Mouse (Mus musculus) MEL (cell line): ENCODE data around the gene Drc1. TPM values are rescaled to one million over a fixed set of nuclear protein-coding genes. Genes with fewer than 3 reads are reported as not detected.

ENCODE experiments used
- DNase-seq: peaks from one replicate; pipeline ENCODE4 v3.0.0; 2011; ENCODE audit warnings: low read depth, low spot score
- H3K27ac ChIP-seq: 2 replicates; pipeline ENCODE4 v1.5.1; 2012; ENCODE audit warnings: low read depth, mild to moderate bottlenecking, control low read depth, low read length, moderate library complexity; ENCODE audit not compliant: control insufficient read depth
- H3K27me3 ChIP-seq, 2 experiments: fragments of 150-350 bp in 1 of 2; sonication (generic) in 1 of 2; 2 replicates each; pipeline ENCODE4 v1.6.1; 2012; ENCODE audit warnings: low read length in 2 of 2, mild to moderate bottlenecking in 2 of 2, improper control_type of control experiment in 1 of 2, moderate library complexity in 1 of 2; ENCODE audit not compliant: insufficient read depth in 2 of 2, control insufficient read depth in 1 of 2
- H3K36me3 ChIP-seq, 2 experiments: 2 replicates each; pipeline ENCODE4 v1.6.1; 2012 to 2014; ENCODE audit warnings: low read length in 2 of 2, improper control_type of control experiment in 1 of 2, inconsistent platforms in 1 of 2, mild to moderate bottlenecking in 1 of 2; ENCODE audit not compliant: insufficient read depth in 2 of 2, control insufficient read depth in 1 of 2
- H3K4me1 ChIP-seq, 2 experiments: fragments of 150-350 bp in 1 of 2; sonication (generic) in 1 of 2; 2 replicates each; pipeline ENCODE4 v1.6.1; 2012; ENCODE audit warnings: low read length in 2 of 2, improper control_type of control experiment in 1 of 2, mild to moderate bottlenecking in 1 of 2; ENCODE audit not compliant: insufficient read depth in 2 of 2, control insufficient read depth in 1 of 2
- H3K4me3 ChIP-seq, 2 experiments: fragments of 150-350 bp in 1 of 2; sonication (generic) in 1 of 2; 2 replicates each; pipeline ENCODE4 v1.5.1; 2012; ENCODE audit warnings: low read depth in 2 of 2, low read length in 2 of 2, mild to moderate bottlenecking in 2 of 2, moderate library complexity in 2 of 2, control low read depth in 1 of 2, improper control_type of control experiment in 1 of 2; ENCODE audit not compliant: control insufficient read depth in 1 of 2, insufficient read depth in 1 of 2
- H3K79me2 ChIP-seq: 2 replicates; pipeline ENCODE4 v1.6.1; 2012; ENCODE audit warnings: mild to moderate bottlenecking, low read length, moderate library complexity; ENCODE audit not compliant: control insufficient read depth, poor library complexity, insufficient read depth
- H3K9ac ChIP-seq: 2 replicates; pipeline ENCODE4 v1.6.1; 2012; ENCODE audit warnings: low read depth, mild to moderate bottlenecking, control low read depth, low read length, moderate library complexity; ENCODE audit not compliant: control insufficient read depth, poor library complexity, severe bottlenecking
- H3K9me3 ChIP-seq: fragments of 150-350 bp; sonication (generic); replicated peaks from 2 replicates; pipeline ENCODE4 v1.6.1; 2012; ENCODE audit warnings: mild to moderate bottlenecking, low read length, improper control_type of control experiment, moderate library complexity; ENCODE audit not compliant: insufficient read depth
- CHD1 ChIP-seq: IDR thresholded peaks from 2 replicates; pipeline ENCODE4 v1.6.1; 2012; ENCODE audit warnings: low read depth, mild to moderate bottlenecking, inconsistent platforms, low read length, improper control_type of control experiment
- CHD2 ChIP-seq: IDR thresholded peaks from 2 replicates; pipeline ENCODE4 v1.6.1; 2011; ENCODE audit warnings: low read length, improper control_type of control experiment
- E2F4 ChIP-seq: IDR thresholded peaks from 2 replicates; pipeline ENCODE4 v1.6.1; 2011; ENCODE audit warnings: low read depth, low read length, improper control_type of control experiment, borderline replicate concordance
- EP300 ChIP-seq, 2 experiments: IDR thresholded peaks; 2 replicates each; pipeline ENCODE4 v1.6.1; 2011; ENCODE audit warnings: improper control_type of control experiment in 2 of 2, low read length in 2 of 2, low read depth in 1 of 2, mild to moderate bottlenecking in 1 of 2
- GABPA ChIP-seq: IDR thresholded peaks from 2 replicates; pipeline ENCODE4 v1.6.1; 2012; ENCODE audit warnings: low read depth, mild to moderate bottlenecking, inconsistent platforms, low read length, improper control_type of control experiment, moderate library complexity
- GATA1 ChIP-seq: IDR thresholded peaks from 2 replicates; pipeline ENCODE4 v1.6.1; 2011; ENCODE audit warnings: low read depth, low read length, improper control_type of control experiment
- HCFC1 ChIP-seq: IDR thresholded peaks from 2 replicates; pipeline ENCODE4 v1.6.1; 2012; ENCODE audit warnings: low read depth, mild to moderate bottlenecking, inconsistent platforms, low read length, improper control_type of control experiment, moderate library complexity
- JUND ChIP-seq: IDR thresholded peaks from 2 replicates; pipeline ENCODE4 v1.6.1; 2011; ENCODE audit warnings: low read depth, mild to moderate bottlenecking, improper control_type of control experiment, low read length
- KAT2A ChIP-seq: conservative IDR thresholded peaks from 2 replicates; pipeline ENCODE4 v1.6.1; 2012; ENCODE audit warnings: low read depth, low read length, improper control_type of control experiment, inconsistent platforms
- MAFK ChIP-seq: IDR thresholded peaks from 2 replicates; pipeline ENCODE4 v1.6.1; 2011; ENCODE audit warnings: low read depth, mild to moderate bottlenecking, low read length, improper control_type of control experiment, borderline replicate concordance
- MAX ChIP-seq: IDR thresholded peaks from 2 replicates; pipeline ENCODE4 v1.6.1; 2011; ENCODE audit warnings: low read length, improper control_type of control experiment
- MAZ ChIP-seq: IDR thresholded peaks from 2 replicates; pipeline ENCODE4 v1.6.1; 2012; ENCODE audit warnings: low read depth, mild to moderate bottlenecking, inconsistent platforms, low read length, improper control_type of control experiment
- MXI1 ChIP-seq: IDR thresholded peaks from 2 replicates; pipeline ENCODE4 v1.6.1; 2011; ENCODE audit warnings: mild to moderate bottlenecking, low read depth, low read length, improper control_type of control experiment
- MYB ChIP-seq: IDR thresholded peaks from 2 replicates; pipeline ENCODE4 v1.6.1; 2011; ENCODE audit warnings: mild to moderate bottlenecking, low read depth, low read length, improper control_type of control experiment
- MYC ChIP-seq: IDR thresholded peaks from 2 replicates; pipeline ENCODE4 v1.6.1; 2011; ENCODE audit warnings: low read depth, mild to moderate bottlenecking, low read length, improper control_type of control experiment, moderate library complexity
- NELFE ChIP-seq: IDR thresholded peaks from 2 replicates; pipeline ENCODE4 v1.6.1; 2011; ENCODE audit warnings: low read depth, low read length, improper control_type of control experiment
- POLR2A ChIP-seq, 2 experiments: IDR thresholded peaks; 2 replicates each; pipeline ENCODE4 v1.6.1; 2011 to 2012; ENCODE audit warnings: low read length in 2 of 2, mild to moderate bottlenecking in 2 of 2, control low read depth in 1 of 2, improper control_type of control experiment in 1 of 2, low read depth in 1 of 2, moderate library complexity in 1 of 2; ENCODE audit not compliant: control insufficient read depth in 1 of 2, insufficient read depth in 1 of 2, poor library complexity in 1 of 2
- RAD21 ChIP-seq: IDR thresholded peaks from 2 replicates; pipeline ENCODE4 v1.6.1; 2011; ENCODE audit warnings: mild to moderate bottlenecking, low read depth, low read length, improper control_type of control experiment
- SIN3A ChIP-seq: IDR thresholded peaks from 2 replicates; pipeline ENCODE4 v1.6.1; 2012; ENCODE audit warnings: low read length, improper control_type of control experiment, inconsistent platforms
- TAL1 ChIP-seq: IDR thresholded peaks from 2 replicates; pipeline ENCODE4 v1.6.1; 2012; ENCODE audit warnings: mild to moderate bottlenecking, inconsistent platforms, low read length, moderate library complexity, mixed read lengths
- TCF12 ChIP-seq: IDR thresholded peaks from 2 replicates; pipeline ENCODE4 v1.6.1; 2014; ENCODE audit warnings: low read depth, mild to moderate bottlenecking, inconsistent platforms, low read length, improper control_type of control experiment, moderate library complexity
- UBTF ChIP-seq: IDR thresholded peaks from 2 replicates; pipeline ENCODE4 v1.6.1; 2012; ENCODE audit warnings: low read depth, mild to moderate bottlenecking, inconsistent platforms, low read length, improper control_type of control experiment, moderate library complexity, borderline replicate concordance; ENCODE audit not compliant: insufficient read depth
- ZNF384 ChIP-seq: IDR thresholded peaks from 2 replicates; pipeline ENCODE4 v1.6.1; 2012; ENCODE audit warnings: low read depth, mild to moderate bottlenecking, inconsistent platforms, low read length, improper control_type of control experiment
- polyA plus RNA-seq, 2 experiments: library from polyadenylated mRNA; stranded (reverse) in 1 of 2; unstranded in 1 of 2; fragments of >175 nt in 1 of 2; fragments of >200 nt in 1 of 2; gene quantifications; 2 replicates each; pipeline versions ENCODE4 v1.2.1 to v1.2.4; 2012; ENCODE audit warnings: low replicate concordance in 2 of 2, low read depth in 1 of 2; ENCODE audit not compliant: insufficient read length in 2 of 2, insufficient read depth in 1 of 2, missing spikeins in 1 of 2
- total RNA-seq: library from RNA; depleted of rRNA; stranded (reverse); fragments of 300-350 nt; gene quantifications from 2 replicates; pipeline ENCODE4 v1.2.3, GENCODE M21; 2012

Drc1 gene
- total and polyA plus RNA-seq, 3 experiments: not detected

- Histone ChIP-seq H3K4me1 (peaks cover 41 to 48% of the 10 kb centered on the region in 2 experiments), H3K27ac (no peak overlapping the region), H3K36me3 (peaks cover 10 to 79% of the 10 kb centered on the region in 2 experiments), H3K79me2 (peaks cover 88% of the 10 kb centered on the region), H3K27me3 (no peaks in the 10 kb centered on the region), H3K9me3 (no peaks in the 10 kb centered on the region)
- no peak for DNase-seq
- TF ChIP-seq JUND (no peak), EP300 (IDR thresholded peaks at IDR 0.05; ENCODE audit: low read depth in 1 of 2, low read length in 2 of 2) (no peak), HCFC1 (no peak)
- TF ChIP-seq, all 39 proteins: peak for 0
- no peak overlapping the region for H3K4me3 ChIP-seq
- H3K9ac ChIP-seq: no peak overlapping the region
These were observed 42.7 kb upstream of the Drc1 start for GRCm38 (mm10) chr5:30238533-30238932.

GRCm38 (mm10) chr5:30240552-30240951 lies 40.6 kb upstream of the Drc1 start:
- Histone ChIP-seq H3K4me3 (no peak overlapping the region), H3K27ac (no peak overlapping the region), H3K9ac (no peak overlapping the region), H3K27me3 (no peaks in the 10 kb centered on the region), H3K79me2 (peaks cover 86% of the 10 kb centered on the region), H3K36me3 (peaks cover 10 to 69% of the 10 kb centered on the region in 2 experiments), H3K9me3 (no peaks in the 10 kb centered on the region), H3K4me1 (peaks cover 31 to 43% of the 10 kb centered on the region in 2 experiments)
- TF ChIP-seq MXI1 (peak; percentile 57), TCF12 (no peak), NELFE (no peak), POLR2A (IDR thresholded peaks at IDR 0.05; ENCODE audit: control insufficient read depth in 1 of 2, insufficient read depth in 1 of 2, low read depth in 1 of 2, low read length in 2 of 2, poor library complexity in 1 of 2) (no peak), GABPA (no peak), MYB (no peak), SIN3A (peak; percentile 48), CHD1 (no peak)
- peak; percentile 65 for DNase-seq

GRCm38 (mm10) chr5:30242410-30242809 lies 38.8 kb upstream of the Drc1 start:
- H3K9me3 ChIP-seq: no peaks in the 10 kb centered on the region
- DNase-seq: no peak
- H3K36me3 ChIP-seq: peaks cover 10 to 58% of the 10 kb centered on the region in 2 experiments
- H3K4me1 ChIP-seq: peaks cover 26 to 34% of the 10 kb centered on the region in 2 experiments
- no peaks in the 10 kb centered on the region for H3K27me3 ChIP-seq
- H3K9ac ChIP-seq: no peak overlapping the region
- H3K27ac ChIP-seq: no peak overlapping the region
- TF ChIP-seq POLR2A (IDR thresholded peaks at IDR 0.05; ENCODE audit: control insufficient read depth in 1 of 2, insufficient read depth in 1 of 2, low read depth in 1 of 2, low read length in 2 of 2, poor library complexity in 1 of 2) (no peak), CHD1 (no peak), MXI1 (no peak), RAD21 (no peak), GATA1 (peak; percentile 35; the same call in 1 of the 2 replicates), TAL1 (no peak), MAX (no peak), MYB (no peak), EP300 (IDR thresholded peaks at IDR 0.05; ENCODE audit: low read depth in 1 of 2, low read length in 2 of 2) (0 out of 4 replicates have a peak, but pooled peaks of 1 of the 2 experiments have one; percentile 19), CHD2 (no peak), UBTF (no peak), ZNF384 (no peak), MAFK (no peak), E2F4 (no peak), MYC (no peak), MAZ (no peak), KAT2A (no peak)
- peaks cover 83% of the 10 kb centered on the region for H3K79me2 ChIP-seq
- H3K4me3 ChIP-seq: no peak overlapping the region
